Mouse (Mus musculus) hindbrain, postnatal 0 days (tissue): ENCODE results near the gene Btbd7. TPM values are rescaled to one million over a fixed set of nuclear protein-coding genes. Genes with fewer than 3 reads are reported as not detected.

ENCODE experiments used
- ATAC-seq: fragments of 200-750 bp; cut with Nextera tagmentation; 2 replicates; pipeline ENCODE4 v1.8.0; 2017; ENCODE audit warnings: mild to moderate bottlenecking, moderate TSS enrichment, moderate library complexity
- DNase-seq: peaks from one replicate; pipeline ENCODE4 v3.0.0-alpha.2; 2015; ENCODE audit warnings: low spot score
- H3K27ac ChIP-seq: fragments of 300-500 bp; sonication (generic); 2 replicates; pipeline ENCODE4 v1.5.1; 2014; ENCODE audit warnings: mild to moderate bottlenecking
- H3K27me3 ChIP-seq: fragments of 300-500 bp; sonication (generic); 2 replicates; pipeline ENCODE4 v1.6.1; 2014; ENCODE audit warnings: low read length, mixed read lengths; ENCODE audit not compliant: insufficient read depth
- H3K36me3 ChIP-seq: fragments of 300-500 bp; sonication (generic); 2 replicates; pipeline ENCODE4 v1.6.1; 2014; ENCODE audit warnings: low read length, mixed read lengths; ENCODE audit not compliant: insufficient read depth
- H3K4me1 ChIP-seq: fragments of 300-500 bp; sonication (generic); 2 replicates; pipeline ENCODE4 v1.6.1; 2014; ENCODE audit warnings: antibody characterized with exemption, low read length, mixed read lengths; ENCODE audit not compliant: insufficient read depth
- H3K4me2 ChIP-seq: fragments of 300-500 bp; sonication (generic); 2 replicates; pipeline ENCODE4 v1.6.1; 2014; ENCODE audit warnings: low read depth, mild to moderate bottlenecking, low read length, moderate library complexity, mixed read lengths
- H3K4me3 ChIP-seq: fragments of 300-500 bp; sonication (generic); 2 replicates; pipeline ENCODE4 v1.5.1; 2014; ENCODE audit warnings: low read length
- H3K9ac ChIP-seq: fragments of 300-500 bp; sonication (generic); replicated peaks from 2 replicates; pipeline ENCODE4 v1.6.1; 2014; ENCODE audit warnings: mild to moderate bottlenecking, low read length, moderate library complexity, mixed read lengths
- H3K9me3 ChIP-seq: fragments of 300-500 bp; sonication (generic); 2 replicates; pipeline ENCODE4 v1.6.1; 2016; ENCODE audit warnings: low read length, mixed read lengths
- CTCF ChIP-seq: IDR thresholded peaks from 2 replicates; pipeline ENCODE4 v1.5.1; 2016; ENCODE audit warnings: antibody characterized with exemption, control low read depth, low read depth
- WGBS: fragments of 180-500 bp; shearing (Covaris S2); extraction: QIAGEN DNeasy Blood & Tissue Kit; methylation state at CpG from one replicate; pipeline ENCODE4 v1.1.7; 2014; 5-methylcytosine and 5-hydroxymethylcytosine counted together
- polyA plus RNA-seq: library from polyadenylated mRNA; unstranded; fragments of >200 nt; fragmentation: Nextera tagmentation; extraction: Ambion mirVana; gene quantifications from 2 replicates; pipeline ENCODE4 v1.2.1, GENCODE M21; 2015
- total RNA-seq: library from RNA; depleted of rRNA; stranded (reverse); fragments of >200 nt; gene quantifications from 2 replicates; pipeline ENCODE4 v1.2.3, GENCODE M21; 2014

Btbd7 gene
- total and polyA plus RNA-seq, 2 experiments from 2014 or later, result 9.7 to 27.3 TPM

- TF ChIP-seq CTCF, result no peak
- Histone ChIP-seq H3K27ac (peak overlapping the region; percentile 89), H3K9me3 (no peaks in the 10 kb centered on the region), H3K4me3 (peak overlapping the region; percentile 79), H3K9ac (peak overlapping the region; percentile 72), H3K4me1 (peaks cover 7% of the 10 kb centered on the region; the same call in 1 of the 2 replicates), H3K36me3 (no peaks in the 10 kb centered on the region), H3K4me2 (peak overlapping the region; percentile 73), H3K27me3 (no peaks in the 10 kb centered on the region)
- peak; percentile 85 for ATAC-seq
- no peak for DNase-seq
- under 1% methylated on average over 45 of the region's 46 CpGs for WGBS
Measured at GRCm38 (mm10) chr12:102757055-102757688, 121.1 kb downstream of the Btbd7 start.

DNA sequence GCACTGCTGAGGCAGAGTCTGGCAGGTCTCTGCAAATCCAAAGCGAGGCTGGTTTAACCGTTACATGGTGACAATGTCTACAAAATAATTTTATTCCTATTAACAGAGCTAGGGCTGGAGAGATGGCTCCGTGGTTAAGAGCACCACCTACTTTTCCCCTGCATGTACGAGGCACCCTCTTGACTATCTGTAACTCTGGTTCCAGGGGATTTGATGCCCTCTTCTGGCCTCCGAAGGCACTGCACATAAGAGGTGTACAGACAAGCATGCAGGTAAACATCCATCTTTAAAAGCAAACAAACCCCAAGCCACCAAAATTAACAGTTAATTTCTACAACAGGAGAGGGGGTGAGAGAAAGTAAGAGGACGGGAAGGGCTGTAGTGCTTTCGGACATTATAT, 122.0 kb downstream of the Btbd7 start:
- WGBS, result 88% methylated on average over 7 of the region's 7 CpGs
- Histone ChIP-seq H3K4me3 (peak overlapping the region; percentile 79), H3K4me2 (peak overlapping the region; percentile 73), H3K9me3 (no peaks in the 10 kb centered on the region), H3K27me3 (no peaks in the 10 kb centered on the region), H3K27ac (no peak overlapping the region), H3K4me1 (peaks cover 7% of the 10 kb centered on the region; the same call in 1 of the 2 replicates), H3K9ac (no peak overlapping the region), H3K36me3 (no peaks in the 10 kb centered on the region)
- DNase-seq (peak; percentile 36), ATAC-seq (no peak)
- peak; percentile 62 for TF ChIP-seq CTCF

DNA sequence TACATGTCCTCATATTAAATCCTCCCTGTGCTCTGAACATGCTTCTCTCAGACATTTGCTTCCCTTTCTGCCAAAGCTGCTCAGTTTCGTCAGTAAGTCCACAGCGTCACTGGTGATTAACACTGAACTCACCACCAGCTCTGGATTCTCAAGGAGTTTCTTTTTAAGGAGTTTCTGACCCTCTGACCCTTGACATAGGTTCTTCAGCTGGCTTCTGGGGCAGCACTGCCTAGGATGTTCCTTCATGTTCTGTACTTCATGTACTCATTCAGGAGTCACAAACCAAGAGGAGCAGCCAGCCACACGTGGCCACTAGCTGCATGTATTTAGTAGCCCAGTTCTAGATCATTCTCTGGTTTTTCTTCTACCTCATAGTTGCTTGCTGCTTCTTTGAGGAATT, 130.0 kb downstream of the Btbd7 start:
- no peak for TF ChIP-seq CTCF
- Histone ChIP-seq H3K9ac (no peak overlapping the region), H3K27ac (no peak overlapping the region), H3K36me3 (no peaks in the 10 kb centered on the region; the same call in 1 of the 2 replicates), H3K4me3 (no peak overlapping the region), H3K4me2 (no peak overlapping the region), H3K4me1 (0 out of 2 replicates have a peak, but pooled peaks cover 6% of the 10 kb centered on the region), H3K9me3 (no peaks in the 10 kb centered on the region), H3K27me3 (no peaks in the 10 kb centered on the region)
- 83% methylated on average over 3 of the region's 3 CpGs for WGBS
- DNase-seq (no peak), ATAC-seq (no peak)

DNA sequence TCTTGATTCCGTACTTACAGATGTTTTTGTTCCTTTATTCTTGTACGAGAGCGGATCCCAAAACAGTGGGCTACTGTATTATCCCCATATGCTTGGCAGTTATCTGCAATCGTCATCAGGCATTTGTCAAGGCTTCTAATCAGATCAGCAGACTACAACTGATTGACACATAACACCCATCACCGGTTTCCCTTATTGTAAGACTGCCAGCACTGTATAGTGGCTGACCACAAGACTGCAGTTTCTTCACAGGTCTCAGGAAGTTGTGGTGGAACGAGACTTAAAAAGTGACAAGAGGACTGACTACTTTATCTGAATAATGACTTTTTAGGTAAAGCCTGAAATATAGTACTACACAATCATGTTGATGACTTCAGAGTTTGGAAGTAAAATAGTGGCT, 133.4 kb downstream of the Btbd7 start:
- peak; percentile 39; the same call in 1 of the 2 replicates for TF ChIP-seq CTCF
- no peak overlapping the region for H3K9ac ChIP-seq
- no peak overlapping the region for H3K4me3 ChIP-seq
- DNase-seq, result peak; percentile 28
- H3K27ac ChIP-seq, result no peak overlapping the region
- WGBS, result 50% methylated on average over 6 of the region's 6 CpGs
- H3K4me2 ChIP-seq, result peak overlapping the region; percentile 77
- H3K27me3 ChIP-seq, result no peaks in the 10 kb centered on the region
- 0 out of 2 replicates have a peak, but pooled peaks cover 6% of the 10 kb centered on the region for H3K4me1 ChIP-seq
- ATAC-seq, result no peak
- no peaks in the 10 kb centered on the region for H3K9me3 ChIP-seq
- H3K36me3 ChIP-seq, result no peaks in the 10 kb centered on the region; the same call in 1 of the 2 replicates

- H3K27ac ChIP-seq, result peak within 1 kb of the TSS; percentile 93
- H3K9ac ChIP-seq, result peak within 1 kb of the TSS; percentile 93
- H3K4me2 ChIP-seq, result peak within 1 kb of the TSS; percentile 77
- peak; percentile 98 for ATAC-seq
- peak; percentile 95 for DNase-seq
- 0 out of 2 replicates have a peak, but pooled peaks cover 6% of the 10 kb centered on the region for H3K4me1 ChIP-seq
- peak; percentile 41 for TF ChIP-seq CTCF
- no peaks in the 10 kb centered on the region for H3K27me3 ChIP-seq
- peak within 1 kb of the TSS; percentile 76 for H3K4me3 ChIP-seq
- no peaks in the 10 kb centered on the region for H3K9me3 ChIP-seq
- 2% methylated on average over 62 of the region's 63 CpGs for WGBS
- no peaks in the 10 kb centered on the region; the same call in 1 of the 2 replicates for H3K36me3 ChIP-seq
Measured at GRCm38 (mm10) chr12:102743589-102744574, 134.4 kb downstream of the Btbd7 start, which contains the start of the genes Moap1 and Tmem251. Gene Moap1 (minus strand): TSS chr12:102743661. Gene Tmem251 (plus strand): TSS chr12:102743762.

DNA sequence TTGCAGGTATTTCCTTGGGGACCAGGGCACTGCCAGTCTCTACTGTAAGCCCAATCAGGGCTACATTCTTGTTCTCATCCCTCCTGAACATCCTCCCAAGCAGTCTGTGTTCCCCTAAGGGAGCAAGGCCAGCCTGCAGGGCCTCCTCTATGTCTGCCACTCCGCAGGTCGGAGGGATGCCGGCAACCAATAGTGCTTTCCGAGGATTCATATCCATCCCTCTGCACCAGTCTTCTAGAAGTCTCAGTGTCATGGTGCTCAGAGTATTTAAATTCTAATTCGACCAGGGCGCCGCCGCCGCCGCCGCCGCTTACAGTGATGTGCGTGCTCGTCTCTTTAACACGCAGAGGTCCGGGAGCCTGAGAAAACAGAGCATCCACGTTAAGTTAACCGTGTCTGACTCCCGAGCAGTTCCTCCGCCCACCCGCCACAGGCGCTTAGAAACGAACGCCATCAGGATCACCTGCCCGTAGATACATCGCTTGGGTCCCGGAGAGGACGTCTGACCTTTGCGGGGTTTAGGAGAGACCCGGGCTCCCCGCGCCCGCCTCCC, 135.2 kb downstream of the Btbd7 start:
- Histone ChIP-seq H3K4me1 (0 out of 2 replicates have a peak, but pooled peaks cover 6% of the 10 kb centered on the region), H3K36me3 (no peaks in the 10 kb centered on the region; the same call in 1 of the 2 replicates), H3K4me3 (peak overlapping the region; percentile 76), H3K9me3 (no peaks in the 10 kb centered on the region), H3K27me3 (no peaks in the 10 kb centered on the region), H3K9ac (peak overlapping the region; percentile 93), H3K4me2 (peak overlapping the region; percentile 77), H3K27ac (peak overlapping the region; percentile 93)
- ATAC-seq (peak; percentile 83), DNase-seq (no peak)
- TF ChIP-seq CTCF, result no peak
- WGBS, result under 1% methylated on average over 33 of the region's 33 CpGs
